Mouse (Mus musculus): ENCODE measurements around the gene Btbd9. TPM values are rescaled to one million over a fixed set of nuclear protein-coding genes. Genes with fewer than 3 reads are reported as not detected.
A peak's percentile ranks its signal among the peaks of the same experiment; 100 is the strongest.

Gene Btbd9
- total RNA-seq, 2 experiments from 2014 or later, result 10.1 to 10.7 TPM

- peak in 1 of 2 experiments; percentile 41 for DNase-seq
- intact Hi-C loops (cut with DNase I), result loop anchor here (10.0 kb wide), 2 partner anchors 224 to 304 kb away; partner anchors contain the start of gene Mdga1
Measured at GRCm38 (mm10) chr17:30198422-30198821, 377.9 kb downstream of the Btbd9 start.

DNA sequence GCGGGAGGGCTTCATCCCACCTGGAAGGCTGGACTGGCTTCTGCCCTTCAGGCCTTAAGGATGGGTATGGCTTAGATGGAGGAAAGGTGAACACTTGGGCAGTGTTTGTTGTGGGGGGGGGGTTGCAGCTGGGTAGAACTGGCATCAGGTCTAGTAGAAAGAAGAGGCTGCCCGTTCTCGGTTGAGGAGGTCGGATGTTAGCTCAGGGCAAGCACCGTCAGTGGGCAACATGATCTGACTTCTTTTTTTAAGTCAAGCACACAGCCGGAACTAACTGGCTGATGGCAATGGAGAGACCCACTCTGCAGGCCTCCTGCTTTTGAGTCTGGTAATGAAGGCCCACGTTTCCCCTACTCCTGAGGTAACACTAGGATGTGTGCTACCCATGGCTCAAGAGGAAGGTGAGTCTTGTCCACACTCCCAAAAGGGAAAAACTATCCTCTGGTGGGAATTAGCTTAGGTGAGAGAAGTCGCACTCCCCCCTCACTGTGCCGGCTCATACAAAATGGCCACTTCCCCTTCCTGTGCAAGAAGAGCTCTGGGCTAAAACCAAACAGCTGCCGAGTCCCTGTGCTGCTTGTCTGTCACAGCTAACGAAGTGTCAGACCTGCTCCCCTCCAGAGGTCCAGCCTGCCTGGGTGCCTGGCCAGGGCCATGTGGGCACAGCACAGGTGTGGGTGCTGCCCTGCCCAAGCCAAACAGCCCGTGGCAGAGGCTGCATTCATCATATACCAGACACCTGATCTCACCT, 378.8 kb downstream of the Btbd9 start:
- intact Hi-C loops (cut with DNase I), result loop anchor here (2.0 to 10.0 kb wide), 3 partner anchors 35 to 303 kb away; partner anchors contain the start of gene Mdga1
- DNase-seq, result peak in 1 of 2 experiments; percentile 26

DNA sequence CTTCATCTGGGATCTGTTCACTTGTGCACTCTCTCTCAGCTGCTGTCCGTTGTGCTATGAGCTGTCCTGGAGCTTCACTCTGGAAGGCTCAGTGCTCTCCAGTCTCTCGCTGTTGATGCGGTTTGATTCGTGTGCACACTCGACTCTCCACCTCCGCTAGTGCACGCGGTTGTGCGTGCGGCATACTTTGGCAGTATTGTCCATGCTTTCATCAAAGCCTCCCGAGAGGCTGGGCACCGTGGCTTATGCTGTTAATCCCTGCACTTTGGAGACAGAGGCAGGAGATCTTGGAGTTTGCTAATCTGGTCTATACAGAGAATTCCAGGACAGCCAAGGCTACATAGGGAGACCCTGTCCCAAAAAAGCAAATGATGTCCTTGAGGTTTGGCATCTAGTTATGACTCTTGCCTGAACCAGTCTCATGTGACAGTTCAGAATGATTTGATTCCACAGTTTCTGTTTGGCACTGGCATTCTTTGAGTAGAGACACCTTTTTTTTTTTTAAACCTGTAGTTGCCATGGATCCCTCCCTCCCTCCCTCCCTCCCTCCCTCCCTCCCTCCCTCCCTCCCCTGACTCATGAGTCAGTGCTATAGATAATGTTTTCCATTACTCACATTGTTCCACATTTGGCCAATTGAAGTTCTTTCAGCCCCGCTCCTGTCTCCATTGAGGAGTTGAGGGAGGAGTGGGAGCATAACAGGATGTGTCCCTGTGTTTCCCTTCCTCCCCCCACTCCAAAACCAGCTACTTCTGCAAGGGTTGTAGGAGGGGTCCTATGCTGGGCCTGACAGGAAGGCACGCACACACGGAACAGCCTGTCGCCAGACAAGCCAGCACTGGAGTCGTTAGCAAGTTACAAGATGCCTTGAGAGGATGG, 379.6 kb downstream of the Btbd9 start:
- intact Hi-C loops (cut with DNase I), result loop anchor here (2.0 to 10.0 kb wide), 3 partner anchors 34 to 302 kb away; partner anchors contain the start of gene Mdga1
- DNase-seq, result peak in 1 of 2 experiments; percentile 20

GRCm38 (mm10) chr17:30195591-30196183, 380.6 kb downstream of the Btbd9 start:
- DNase-seq, result peak in 1 of 2 experiments; percentile 12
- intact Hi-C loops (cut with DNase I), result loop anchor here (2.0 to 10.0 kb wide), 3 partner anchors 33 to 301 kb away; partner anchors contain the start of gene Mdga1

- intact Hi-C loops (cut with DNase I), result loop anchor here (5.0 to 10.0 kb wide), 3 partner anchors 88 to 300 kb away; partner anchors contain the start of gene Mdga1
- DNase-seq, result peak in 1 of 2 experiments; percentile 12
Measured at GRCm38 (mm10) chr17:30194629-30195445, 381.5 kb downstream of the Btbd9 start.

GRCm38 (mm10) chr17:30194091-30194490, 382.2 kb downstream of the Btbd9 start:
- DNase-seq, result no peak
- intact Hi-C loops (cut with DNase I), result loop anchor here (5.0 to 10.0 kb wide), 3 partner anchors 87 to 299 kb away; partner anchors contain the start of gene Mdga1

GRCm38 (mm10) chr17:30193615-30194014, 382.7 kb downstream of the Btbd9 start:
- no peak for DNase-seq
- intact Hi-C loops (cut with DNase I), result loop anchor here (5.0 to 10.0 kb wide), 3 partner anchors 86 to 299 kb away; partner anchors contain the start of gene Mdga1

GRCm38 (mm10) chr17:30192416-30193005, 383.8 kb downstream of the Btbd9 start:
- intact Hi-C loops (cut with DNase I), result loop anchor here (5.0 to 10.0 kb wide), 3 partner anchors 85 to 298 kb away; partner anchors contain the start of gene Mdga1
- no peak for DNase-seq

DNA sequence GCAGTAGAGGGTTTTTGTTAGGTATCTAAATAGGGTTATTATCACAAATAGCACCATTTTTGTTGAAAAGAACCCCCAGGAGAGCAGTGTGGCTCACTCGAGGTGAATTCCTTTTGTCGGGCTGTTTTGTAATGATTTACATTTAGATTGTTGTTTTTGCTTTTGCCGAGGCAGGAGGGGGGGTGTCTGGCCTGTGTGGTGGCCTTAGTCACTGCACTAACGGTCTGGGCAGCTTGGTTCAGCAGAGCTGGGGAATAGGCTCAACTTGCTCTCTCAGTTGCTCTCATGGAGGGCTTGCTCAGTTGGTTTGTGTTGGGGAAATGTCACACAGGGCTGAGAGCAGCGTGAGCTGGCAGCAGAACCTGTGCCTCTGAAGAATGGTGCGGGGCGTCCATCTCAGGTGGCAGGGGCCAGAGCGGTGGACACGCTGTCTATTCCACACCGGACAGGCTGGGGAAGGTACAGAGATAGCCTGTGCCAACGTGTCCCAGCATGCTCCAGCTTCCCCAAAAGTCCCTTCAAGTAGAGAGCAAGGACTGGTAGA, 385.1 kb downstream of the Btbd9 start:
- intact Hi-C loops (cut with DNase I), result loop anchor here (5.0 to 10.0 kb wide), 3 partner anchors 84 to 296 kb away; partner anchors contain the start of gene Mdga1
- no peak for DNase-seq

DNA sequence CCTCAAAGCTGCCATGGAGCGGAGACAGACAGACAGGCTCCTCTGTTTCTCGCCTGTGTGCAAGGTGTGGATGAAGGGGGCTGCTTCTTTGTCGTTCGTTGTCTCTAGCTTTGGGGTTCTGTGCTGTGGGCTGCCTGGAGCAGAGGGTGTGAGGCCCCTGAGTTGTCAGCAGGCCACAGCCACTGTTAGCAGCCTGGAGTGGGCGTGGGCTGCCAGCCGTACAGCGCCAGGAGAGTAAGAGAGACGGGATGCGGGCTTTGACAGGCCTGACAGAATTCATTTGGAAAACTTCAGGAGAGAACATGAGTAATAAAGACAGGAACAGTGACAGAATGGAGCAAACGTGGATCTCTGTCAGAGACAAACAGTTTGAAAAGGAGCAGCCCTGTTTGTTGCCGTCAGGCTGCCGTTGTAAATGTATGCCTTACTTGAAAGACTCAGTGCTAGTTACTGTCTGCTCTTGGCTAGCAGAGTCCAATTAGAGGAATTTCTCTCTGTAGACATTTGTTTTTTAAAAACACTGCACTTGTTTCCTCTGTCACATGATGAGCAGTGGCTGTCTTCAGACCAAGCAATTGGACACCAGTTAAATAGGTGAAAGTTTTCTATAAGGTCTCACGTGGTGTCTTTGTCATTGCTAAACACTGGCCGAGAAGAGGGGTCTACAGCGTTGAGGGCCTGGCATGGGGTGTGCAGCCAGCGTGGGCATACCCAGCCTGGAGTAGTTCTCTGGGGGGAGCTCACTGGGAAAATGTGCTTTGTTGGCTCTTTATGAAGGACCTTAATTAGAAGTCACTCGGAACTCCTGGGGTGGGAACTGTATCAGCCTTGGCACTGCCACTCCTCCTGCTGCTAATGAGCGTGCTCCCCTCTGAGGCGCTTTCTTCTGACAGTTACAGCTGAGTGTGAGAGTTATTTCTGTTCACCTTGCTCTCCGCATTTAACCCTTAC, 388.0 kb downstream of the Btbd9 start:
- intact Hi-C loops (cut with DNase I), result no loop called here
- DNase-seq, result no peak

DNA sequence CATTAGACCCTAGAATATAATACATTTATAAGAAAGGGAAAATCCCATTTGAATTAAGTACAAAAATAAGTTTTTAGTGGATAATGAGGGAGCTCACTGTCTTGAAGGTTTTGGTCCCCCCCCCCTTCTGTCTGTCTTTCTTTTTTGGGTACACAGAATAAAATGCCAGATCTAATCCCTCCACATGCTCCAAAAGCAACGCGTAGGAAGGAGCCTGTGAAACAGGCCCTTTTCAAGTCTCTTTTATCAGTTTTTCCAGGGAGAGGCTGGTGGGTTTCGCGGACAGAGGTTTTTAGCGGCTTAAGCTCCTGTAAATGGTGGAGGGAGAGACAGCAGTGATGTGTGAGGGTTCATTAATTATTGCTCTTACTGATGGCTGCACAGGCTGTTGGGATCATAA, 388.7 kb downstream of the Btbd9 start:
- intact Hi-C loops (cut with DNase I), result no loop called here
- DNase-seq, result no peak

- no peak for DNase-seq
- intact Hi-C loops (cut with DNase I), result no loop called here
Measured at GRCm38 (mm10) chr17:30187154-30187553, 389.1 kb downstream of the Btbd9 start.

DNA sequence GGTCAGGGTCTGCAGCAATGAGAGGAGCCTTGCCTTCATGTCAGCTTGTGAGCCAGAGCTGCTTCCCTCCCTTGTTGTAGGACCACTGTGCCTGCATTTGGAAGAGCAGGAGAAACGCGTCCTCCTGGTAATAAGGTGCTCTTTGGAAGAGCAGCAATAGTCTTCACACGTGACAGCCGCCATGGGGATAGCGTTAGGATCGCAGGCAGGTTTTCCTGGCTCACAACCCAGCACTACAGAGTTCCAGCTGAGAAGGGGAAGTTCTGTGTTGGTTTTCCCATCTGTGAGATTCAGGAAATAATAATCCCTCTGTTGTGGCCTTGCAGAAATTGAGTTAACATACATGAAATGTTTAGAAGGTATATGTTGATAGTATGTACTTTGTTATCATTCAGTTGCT, 392.7 kb downstream of the Btbd9 start:
- intact Hi-C loops (cut with DNase I), result no loop called here
- DNase-seq, result no peak

GRCm38 (mm10) chr17:30182063-30182462, 394.2 kb downstream of the Btbd9 start:
- DNase-seq, result no peak
- intact Hi-C loops (cut with DNase I), result no loop called here

DNA sequence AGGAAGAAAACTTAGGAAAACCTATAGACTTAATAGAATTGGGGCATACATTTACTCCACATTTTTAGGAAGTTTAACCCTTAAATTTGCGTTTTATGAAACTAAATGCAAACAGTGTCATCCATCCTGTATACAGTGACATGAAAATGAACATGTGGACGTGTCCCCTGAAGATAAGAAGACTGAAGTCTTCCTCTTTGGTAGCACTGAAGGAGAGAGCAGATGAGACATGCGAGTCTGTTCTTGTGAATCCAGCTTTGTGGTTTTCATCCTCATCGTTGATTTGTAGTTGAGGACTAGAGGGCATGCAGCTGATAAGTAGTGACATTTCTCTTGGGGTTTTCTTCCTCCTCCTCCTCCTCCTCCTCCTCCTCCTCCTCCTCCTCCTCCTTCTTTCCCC, 394.7 kb downstream of the Btbd9 start:
- intact Hi-C loops (cut with DNase I), result no loop called here
- DNase-seq, result no peak

- intact Hi-C loops (cut with DNase I), result no loop called here
- DNase-seq, result no peak
Measured at GRCm38 (mm10) chr17:30180197-30180596, 396.1 kb downstream of the Btbd9 start.

DNA sequence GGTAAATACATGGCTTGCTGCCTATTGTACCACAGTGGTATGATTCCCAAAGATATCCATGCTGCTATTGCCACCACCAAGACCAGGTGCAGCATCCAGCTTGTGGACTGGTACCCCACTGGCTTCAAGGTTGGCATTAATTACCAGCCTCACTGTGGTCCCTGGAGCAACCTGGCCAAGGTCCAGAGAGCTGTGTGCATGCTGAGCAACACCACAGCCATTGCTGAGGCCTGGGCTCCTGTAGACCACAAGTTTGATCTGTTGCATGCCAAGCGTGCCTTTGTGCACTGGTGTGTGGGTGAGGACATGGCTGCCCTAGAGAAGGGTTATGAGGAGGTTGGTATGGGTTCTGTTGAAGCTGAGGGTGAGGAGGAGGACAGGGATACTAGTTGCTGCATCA, 397.9 kb downstream of the Btbd9 start:
- no peak for DNase-seq

GRCm38 (mm10) chr17:30177435-30177834, 398.9 kb downstream of the Btbd9 start:
- intact Hi-C loops (cut with DNase I), result no loop called here
- DNase-seq, result no peak

More for the DNA sequence above, 397.9 kb downstream of the Btbd9 start:
- intact Hi-C loops (cut with DNase I), result no loop called here
